Mouse (Mus musculus): ENCODE measurements around the gene Lactbl1. TPM values are rescaled to one million over a fixed set of nuclear protein-coding genes. Genes with fewer than 3 reads are reported as not detected.

Gene Lactbl1
- polyA plus RNA-seq, 1 experiment: 0.05 TPM

DNA sequence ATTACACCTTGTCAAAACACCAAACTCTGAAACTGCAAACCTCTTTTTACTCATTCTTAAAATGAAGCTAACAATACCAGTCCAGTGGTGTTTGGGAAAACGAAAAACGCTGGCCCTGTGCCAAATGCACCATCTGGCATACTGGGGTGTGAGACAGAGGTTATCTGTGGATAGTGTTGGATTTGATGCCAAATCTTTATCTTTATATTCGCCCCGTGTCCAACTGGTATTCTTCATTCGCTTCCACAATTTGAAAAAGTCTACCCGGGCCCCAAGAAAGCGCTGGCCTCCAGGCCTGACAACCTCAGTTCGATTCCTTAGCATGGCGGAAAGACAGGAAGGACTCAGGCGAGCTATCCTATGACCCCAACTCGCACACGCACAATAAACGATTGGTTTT lies 20.9 kb upstream of the Lactbl1 start:
- under 1% methylated on average over 13 of the region's 13 CpGs for WGBS

DNA sequence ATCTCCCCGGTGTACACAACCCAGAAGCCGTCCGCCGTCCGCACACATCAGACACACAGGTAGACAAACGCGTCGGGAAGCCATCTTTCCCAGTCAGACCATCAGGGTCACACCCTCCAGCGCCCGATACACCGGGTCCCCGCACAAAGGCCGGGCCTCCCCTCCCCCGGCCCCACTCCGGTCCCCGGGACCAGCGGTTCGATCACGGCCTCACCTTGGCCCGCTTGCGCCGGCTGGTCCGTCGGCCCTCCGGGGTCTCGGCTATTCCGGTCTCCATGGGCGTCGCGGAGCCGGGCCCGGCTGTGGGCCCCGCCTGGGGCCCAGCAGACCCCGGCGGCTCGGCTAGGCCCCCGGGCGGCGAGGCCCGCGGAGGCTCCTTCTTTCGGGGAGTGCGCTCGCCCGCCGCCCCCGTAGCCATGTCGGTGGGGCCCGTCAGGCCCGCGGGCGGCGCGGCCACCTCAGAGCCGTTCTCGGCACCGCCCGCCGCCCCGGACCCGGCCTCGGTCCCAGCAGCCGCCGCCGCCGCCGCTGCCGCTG lies 20.3 kb upstream of the Lactbl1 start:
- Histone ChIP-seq H3K4me1 (ENCODE audit: control insufficient read depth, insufficient read depth, low read length) (peaks cover 11% of the 10 kb centered on the region), H3K4me3 (replicated peaks; ENCODE audit: extremely low read depth, low read depth, low read length) (peak overlapping the region; percentile 60)
- peak; percentile 67 for DNase-seq
- WGBS: under 1% methylated on average over 67 of the region's 68 CpGs
- TF ChIP-seq CTCF (IDR thresholded peaks at IDR 0.05; ENCODE audit: insufficient read depth, low read length) (no peak), POLR2A (IDR thresholded peaks at IDR 0.05; ENCODE audit: borderline replicate concordance, extremely low read depth, low read depth, low read length) (no peak)

More for the DNA sequence above, 20.9 kb upstream of the Lactbl1 start:
- no peak for TF ChIP-seq POLR2A (IDR thresholded peaks at IDR 0.05; ENCODE audit: borderline replicate concordance, extremely low read depth, low read depth, low read length)
- TF ChIP-seq CTCF (IDR thresholded peaks at IDR 0.05; ENCODE audit: insufficient read depth, low read length): no peak
- Histone ChIP-seq H3K4me1 (ENCODE audit: control insufficient read depth, insufficient read depth, low read length) (peaks cover 11% of the 10 kb centered on the region), H3K4me3 (replicated peaks; ENCODE audit: extremely low read depth, low read depth, low read length) (peak overlapping the region; percentile 60)
- peak; percentile 36 for DNase-seq

DNA sequence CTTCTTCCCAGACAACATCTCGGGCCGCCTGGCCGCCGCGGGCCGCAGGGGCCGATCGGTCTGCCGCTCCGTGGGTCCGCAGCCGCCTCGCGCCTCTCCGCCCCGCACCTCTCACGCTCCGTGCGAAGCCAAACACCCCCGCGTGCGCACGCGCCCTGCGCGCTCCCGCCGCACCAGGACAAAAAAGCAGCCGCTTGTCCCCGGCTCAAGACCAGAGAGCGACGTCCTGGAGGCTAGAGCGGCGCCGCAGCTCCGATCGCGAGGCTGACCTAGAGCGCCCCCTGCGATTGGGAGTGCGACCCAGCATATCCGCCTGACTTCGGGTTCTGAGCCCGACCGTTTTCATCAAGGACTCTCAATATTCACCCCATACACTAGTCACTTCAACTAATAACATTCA lies 19.9 kb upstream of the Lactbl1 start, which contains the start of gene Kdm1a:
Gene Kdm1a (minus strand): TSS at position 156 of the 400 bp plus-strand sequence.
- TF ChIP-seq POLR2A (IDR thresholded peaks at IDR 0.05; ENCODE audit: borderline replicate concordance, extremely low read depth, low read depth, low read length): peak; percentile 79
- TF ChIP-seq CTCF (IDR thresholded peaks at IDR 0.05; ENCODE audit: insufficient read depth, low read length): peak; percentile 76
- under 1% methylated on average over 45 of the region's 45 CpGs for WGBS
- H3K4me3 ChIP-seq (replicated peaks; ENCODE audit: extremely low read depth, low read depth, low read length): peak within 1 kb of the TSS; percentile 60
- DNase-seq: peak; percentile 94
- H3K4me1 ChIP-seq (ENCODE audit: control insufficient read depth, insufficient read depth, low read length): peaks cover 11% of the 10 kb centered on the region

DNA sequence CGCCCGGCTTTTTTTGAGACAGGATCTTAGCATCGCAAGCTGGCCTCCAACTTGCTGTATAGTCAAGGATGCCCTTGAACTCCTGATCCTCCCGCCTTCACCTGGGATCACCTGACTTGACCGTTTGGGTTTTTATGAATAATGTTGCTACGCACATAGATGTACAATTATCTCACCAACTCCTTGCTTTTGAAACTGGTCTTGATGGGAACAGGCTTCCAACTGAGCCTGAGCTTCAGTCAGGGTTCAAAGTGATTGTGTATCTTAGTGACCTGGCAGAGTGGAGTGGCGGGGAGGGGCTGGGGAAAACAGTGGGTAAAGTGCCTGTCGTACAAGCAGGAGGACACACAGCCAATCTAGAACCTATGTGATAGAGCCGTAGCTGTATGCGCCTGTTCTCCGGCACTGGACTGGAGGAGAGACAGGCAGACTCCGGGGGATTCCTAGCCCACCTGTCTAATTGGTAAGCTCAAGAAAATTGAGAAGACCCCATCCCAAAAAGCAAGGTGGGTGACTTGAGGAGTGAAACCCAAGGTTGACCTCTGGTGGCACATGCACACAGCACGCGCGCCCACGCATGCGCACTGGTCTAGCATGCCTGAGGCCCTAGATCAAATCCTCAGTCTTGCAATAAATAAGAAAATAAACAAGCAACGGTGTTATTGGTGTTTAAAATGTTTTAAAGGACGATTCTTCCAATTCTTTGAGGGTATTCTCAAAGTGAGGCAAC lies 16.5 kb upstream of the Lactbl1 start:
- 87% methylated on average over 19 of the region's 19 CpGs for WGBS
- Histone ChIP-seq H3K4me1 (ENCODE audit: control insufficient read depth, insufficient read depth, low read length) (peaks cover 6% of the 10 kb centered on the region; the same call in 1 of the 2 replicates), H3K4me3 (replicated peaks; ENCODE audit: extremely low read depth, low read depth, low read length) (no peak overlapping the region)
- TF ChIP-seq POLR2A (IDR thresholded peaks at IDR 0.05; ENCODE audit: borderline replicate concordance, extremely low read depth, low read depth, low read length): no peak
- no peak for TF ChIP-seq CTCF (IDR thresholded peaks at IDR 0.05; ENCODE audit: insufficient read depth, low read length)
- DNase-seq: no peak

DNA sequence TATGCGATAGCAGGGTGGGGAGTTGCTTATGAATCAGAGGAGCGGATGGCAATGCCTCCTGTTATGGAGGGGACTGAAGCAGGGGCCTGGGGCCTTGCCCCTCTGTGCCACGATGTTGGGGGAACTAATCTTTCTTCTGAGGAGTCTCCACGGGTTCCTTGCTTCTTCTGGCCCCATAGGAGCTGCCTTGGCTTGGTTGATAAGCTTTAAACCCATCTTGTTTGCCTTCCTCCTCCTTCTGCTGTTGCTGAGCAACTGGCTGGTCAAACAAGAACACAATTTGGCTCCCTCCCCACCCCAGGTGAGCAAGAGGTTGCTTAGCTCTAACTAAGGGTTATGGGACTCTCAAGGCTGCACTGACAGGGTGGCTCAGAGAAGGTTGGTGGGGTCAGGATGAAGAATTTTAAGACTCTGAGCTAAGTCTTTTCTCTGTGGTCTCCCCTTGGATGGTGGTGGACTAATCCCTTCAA lies 12.0 kb upstream of the Lactbl1 start, which contains the start of gene Tex46:
Gene Tex46 (plus strand): TSS at position 51 of the 470 bp plus-strand sequence.
- Histone ChIP-seq H3K4me3 (replicated peaks; ENCODE audit: extremely low read depth, low read depth, low read length) (no peak within 1 kb of the TSS), H3K4me1 (ENCODE audit: control insufficient read depth, insufficient read depth, low read length) (no peaks in the 10 kb centered on the region)
- 52% methylated on average over 4 of the region's 4 CpGs for WGBS
- peak; percentile 29 for DNase-seq
- TF ChIP-seq CTCF (IDR thresholded peaks at IDR 0.05; ENCODE audit: insufficient read depth, low read length) (no peak), POLR2A (IDR thresholded peaks at IDR 0.05; ENCODE audit: borderline replicate concordance, extremely low read depth, low read depth, low read length) (no peak)

DNA sequence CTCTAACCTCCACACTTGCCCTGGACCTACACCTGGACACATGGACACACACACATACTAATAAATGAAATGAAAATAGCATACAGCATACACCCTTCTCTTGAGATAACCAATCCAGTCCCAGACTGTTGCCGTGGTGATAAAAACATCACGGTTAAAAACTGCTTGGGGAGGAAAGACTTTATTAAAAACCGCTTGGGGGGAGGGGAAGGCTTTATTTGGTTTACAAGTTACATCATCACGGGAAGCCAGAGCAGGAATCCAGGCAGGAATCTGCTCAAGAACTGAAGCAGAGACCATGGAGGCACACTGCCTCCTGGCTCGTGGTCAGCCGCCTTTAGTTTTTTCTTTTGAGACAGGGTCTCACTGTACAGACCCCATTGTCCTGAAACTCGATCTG lies 8.8 kb upstream of the Lactbl1 start:
- TF ChIP-seq POLR2A (IDR thresholded peaks at IDR 0.05; ENCODE audit: borderline replicate concordance, extremely low read depth, low read depth, low read length) (no peak), CTCF (IDR thresholded peaks at IDR 0.05; ENCODE audit: insufficient read depth, low read length) (no peak)
- WGBS: 43% methylated on average over 7 of the region's 7 CpGs
- Histone ChIP-seq H3K4me1 (ENCODE audit: control insufficient read depth, insufficient read depth, low read length) (no peaks in the 10 kb centered on the region), H3K4me3 (replicated peaks; ENCODE audit: extremely low read depth, low read depth, low read length) (no peak overlapping the region)
- DNase-seq: no peak

DNA sequence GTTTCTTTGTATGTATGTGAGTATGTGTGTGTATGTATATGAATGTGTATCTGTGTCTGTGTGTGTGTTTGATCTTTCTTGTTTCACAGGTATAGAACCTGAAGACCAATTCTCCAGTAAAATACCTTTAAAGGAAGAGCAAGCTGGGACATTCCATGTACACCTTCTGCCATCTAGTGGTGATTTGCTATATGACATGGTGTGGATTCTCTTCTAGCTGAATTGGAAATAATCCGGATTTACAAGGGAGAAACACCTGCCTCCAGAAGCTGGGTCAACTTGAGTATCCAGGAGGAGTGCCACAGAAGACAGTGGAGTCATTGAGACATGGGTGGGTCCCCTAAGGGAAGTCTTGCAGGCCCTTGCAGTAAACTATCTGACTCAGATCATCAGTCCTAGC lies 1.1 kb upstream of the Lactbl1 start:
- TF ChIP-seq CTCF (IDR thresholded peaks at IDR 0.05; ENCODE audit: insufficient read depth, low read length): peak; percentile 66; the same call in 1 of the 2 replicates
- TF ChIP-seq POLR2A (IDR thresholded peaks at IDR 0.05; ENCODE audit: borderline replicate concordance, extremely low read depth, low read depth, low read length): no peak
- DNase-seq: peak; percentile 12
- no peak overlapping the region for H3K4me3 ChIP-seq (replicated peaks; ENCODE audit: extremely low read depth, low read depth, low read length)
- no peaks in the 10 kb centered on the region for H3K4me1 ChIP-seq (ENCODE audit: control insufficient read depth, insufficient read depth, low read length)
- 3% methylated on average over 1 of the region's 1 CpGs for WGBS

DNA sequence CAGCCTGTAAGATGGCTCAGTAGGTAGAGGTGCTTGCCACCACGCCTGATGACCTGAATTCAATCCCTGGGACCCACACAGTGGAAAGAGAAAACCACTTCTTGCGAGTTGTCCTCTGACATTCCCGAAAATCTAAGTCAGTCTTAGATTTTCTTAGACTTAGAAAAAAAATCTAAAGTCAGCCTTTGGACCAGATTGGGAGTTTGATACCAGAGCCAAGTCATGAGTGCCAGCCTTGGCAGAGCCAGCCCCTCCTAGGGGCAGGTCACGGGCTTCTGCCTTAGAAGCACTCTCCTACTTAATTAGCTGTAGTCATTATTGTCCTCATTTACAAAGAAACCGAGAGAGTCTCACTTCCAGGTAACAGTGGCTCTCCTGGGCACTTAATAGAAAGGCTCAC lies 465 bp upstream of the Lactbl1 start:
- TF ChIP-seq POLR2A (IDR thresholded peaks at IDR 0.05; ENCODE audit: borderline replicate concordance, extremely low read depth, low read depth, low read length): no peak
- DNase-seq: no peak
- no peak overlapping the region for H3K4me3 ChIP-seq (replicated peaks; ENCODE audit: extremely low read depth, low read depth, low read length)
- 58% methylated on average over 5 of the region's 5 CpGs for WGBS
- H3K4me1 ChIP-seq (ENCODE audit: control insufficient read depth, insufficient read depth, low read length): no peaks in the 10 kb centered on the region

DNA sequence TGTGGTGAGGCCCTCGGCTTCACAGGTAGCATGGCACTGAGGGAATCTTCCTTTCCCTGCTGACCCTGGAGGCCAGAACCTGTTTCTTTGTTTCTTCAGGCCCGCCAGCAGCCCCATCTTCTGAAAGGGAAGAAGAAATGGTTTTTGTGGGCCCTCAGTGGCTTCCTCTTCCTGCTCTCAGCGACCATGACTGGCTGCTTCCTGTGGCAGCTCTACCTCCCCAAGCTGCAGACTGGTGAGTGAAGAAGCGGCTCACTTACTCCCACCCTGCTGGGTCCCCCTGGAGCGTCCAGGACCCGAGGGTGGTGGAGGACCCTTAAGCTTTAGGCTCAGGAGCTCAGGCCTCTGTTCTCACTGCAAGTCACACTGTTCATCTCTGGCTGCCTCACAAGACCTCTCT lies 4.2 kb downstream of the Lactbl1 start:
- H3K4me1 ChIP-seq (ENCODE audit: control insufficient read depth, insufficient read depth, low read length): no peaks in the 10 kb centered on the region
- 56% methylated on average over 6 of the region's 6 CpGs for WGBS
- H3K4me3 ChIP-seq (replicated peaks; ENCODE audit: extremely low read depth, low read depth, low read length): no peak overlapping the region
- TF ChIP-seq CTCF (IDR thresholded peaks at IDR 0.05; ENCODE audit: insufficient read depth, low read length): no peak
- no peak for TF ChIP-seq POLR2A (IDR thresholded peaks at IDR 0.05; ENCODE audit: borderline replicate concordance, extremely low read depth, low read depth, low read length)
- no peak for DNase-seq

Measured in lung, adult 2 months (tissue).